Mouse (Mus musculus) heart, postnatal 4 days (tissue): ENCODE measurements around the gene Cstf3. TPM values are rescaled to one million over a fixed set of nuclear protein-coding genes. Genes with fewer than 3 reads are reported as not detected.

Source experiments
- DNase-seq: peaks from one replicate; pipeline ENCODE4 v3.0.0; 2021
- total RNA-seq, 2 experiments: library from RNA; stranded (reverse); gene quantifications; 2 replicates each; pipeline ENCODE4 v1.2.3; 2021

Cstf3 gene
- total RNA-seq, 2 experiments from 2014 or later: 32.9 to 37.7 TPM

DNA sequence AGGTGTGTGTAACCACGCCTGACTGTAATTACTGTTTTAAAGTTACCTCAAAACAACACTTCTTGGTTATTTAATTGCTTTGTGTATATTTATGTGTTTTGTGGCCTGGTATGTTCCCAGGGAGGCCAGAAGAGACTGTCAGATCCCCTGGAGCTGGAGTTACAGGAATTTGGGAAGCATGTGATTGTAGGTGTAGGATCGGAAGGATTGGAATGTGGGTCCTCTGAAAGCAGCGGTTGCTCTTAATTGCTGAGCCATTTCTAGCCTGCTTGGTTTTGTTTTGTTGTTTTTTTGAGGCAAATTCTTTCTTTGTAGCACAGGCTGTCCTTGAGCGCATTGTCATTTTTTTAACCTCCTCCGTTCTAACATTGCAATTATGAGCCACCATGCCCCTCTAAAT, 14.4 kb downstream of the Cstf3 start:
- no peak for DNase-seq

DNA sequence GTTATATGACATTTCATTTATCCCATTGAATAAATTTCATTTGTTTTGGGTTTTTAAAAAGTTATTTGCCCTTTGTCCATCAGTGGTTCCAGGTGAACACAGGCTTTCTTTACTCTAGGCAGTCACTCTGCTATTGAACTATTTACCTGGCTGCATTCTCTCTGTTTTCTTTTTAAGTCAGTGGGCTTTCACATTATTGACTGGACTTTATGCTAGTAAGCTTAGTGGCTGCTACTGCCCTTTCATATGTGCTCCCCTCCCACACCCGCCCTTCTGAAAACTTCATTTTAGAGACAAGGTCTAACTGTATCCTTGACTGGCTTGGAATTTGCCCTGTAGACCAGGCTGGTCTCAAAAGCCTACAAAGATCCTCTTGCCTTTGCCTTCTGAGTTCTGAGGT, 15.2 kb downstream of the Cstf3 start:
- DNase-seq: no peak

DNA sequence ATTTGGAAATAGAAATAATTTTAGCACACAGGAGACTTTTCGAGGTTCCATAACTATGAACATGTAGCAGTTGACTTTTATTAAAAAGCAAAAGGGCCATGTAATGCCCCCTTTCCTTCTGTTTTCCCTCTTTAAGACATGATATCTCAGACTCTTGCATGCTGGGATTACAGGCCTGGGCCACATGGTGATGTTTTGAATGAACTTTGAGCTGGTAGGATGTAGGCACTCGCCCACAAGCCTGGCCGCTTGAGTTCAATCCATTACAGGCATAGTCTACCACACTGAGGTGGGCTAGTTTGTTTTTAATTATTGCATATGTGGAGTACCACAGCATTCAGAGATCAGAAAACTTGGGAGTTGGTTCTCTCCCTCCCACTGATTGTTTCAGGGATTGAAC, 24.5 kb downstream of the Cstf3 start:
- DNase-seq: no peak

DNA sequence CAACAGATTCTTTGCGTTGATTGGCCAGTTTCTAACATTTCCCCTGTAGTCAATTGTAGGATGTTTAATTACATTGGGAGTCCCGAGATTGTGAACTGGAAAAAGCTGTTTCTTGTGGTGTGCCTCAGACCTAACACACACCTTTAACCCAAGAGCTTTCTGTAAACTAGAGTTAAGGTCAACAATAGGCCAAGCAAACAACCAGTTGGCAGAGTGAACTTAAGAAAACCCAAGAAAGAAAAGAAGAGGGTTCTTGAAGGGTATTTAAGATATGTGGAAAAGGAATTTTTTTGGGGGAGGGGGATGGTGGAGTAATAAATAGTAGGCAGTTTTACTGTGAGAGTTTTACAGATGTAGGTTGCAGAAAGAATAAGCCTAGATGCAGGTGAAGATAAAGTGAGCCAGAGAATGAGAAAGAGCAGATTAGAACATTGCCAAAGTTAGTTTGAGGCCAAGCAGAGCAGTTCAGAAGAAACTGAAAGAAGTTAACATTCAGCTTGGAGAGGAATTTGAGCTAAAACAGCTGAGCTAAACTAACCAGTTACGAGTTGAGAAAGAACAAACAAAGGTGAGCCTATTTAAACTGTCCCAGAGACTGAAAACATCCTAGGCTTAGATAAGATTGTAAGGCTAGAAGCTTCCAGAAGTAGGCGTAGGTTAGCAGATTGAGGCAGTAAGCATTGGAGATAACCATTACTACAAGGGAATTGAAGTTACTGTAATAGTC, 25.8 kb downstream of the Cstf3 start:
- DNase-seq: no peak

DNA sequence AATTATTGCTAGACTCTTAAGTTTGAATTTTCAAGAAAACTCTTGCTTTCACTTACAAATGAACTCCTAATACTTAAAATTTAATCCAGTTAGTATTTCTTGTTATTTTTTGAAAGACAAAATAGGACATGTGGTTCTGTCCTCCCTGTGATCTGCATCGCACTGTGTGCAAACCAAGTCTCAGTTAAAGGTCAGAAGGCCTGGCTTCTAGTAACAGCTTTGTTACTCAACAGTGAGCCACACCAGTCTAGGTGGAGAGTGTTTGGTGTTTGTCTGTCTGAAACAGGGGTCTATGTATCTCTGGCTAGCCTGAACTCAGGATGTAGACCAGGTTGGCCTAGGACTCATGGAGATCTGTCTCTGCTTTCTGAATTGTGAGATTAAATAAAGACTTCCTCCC, 68.3 kb downstream of the Cstf3 start:
- DNase-seq: no peak

DNA sequence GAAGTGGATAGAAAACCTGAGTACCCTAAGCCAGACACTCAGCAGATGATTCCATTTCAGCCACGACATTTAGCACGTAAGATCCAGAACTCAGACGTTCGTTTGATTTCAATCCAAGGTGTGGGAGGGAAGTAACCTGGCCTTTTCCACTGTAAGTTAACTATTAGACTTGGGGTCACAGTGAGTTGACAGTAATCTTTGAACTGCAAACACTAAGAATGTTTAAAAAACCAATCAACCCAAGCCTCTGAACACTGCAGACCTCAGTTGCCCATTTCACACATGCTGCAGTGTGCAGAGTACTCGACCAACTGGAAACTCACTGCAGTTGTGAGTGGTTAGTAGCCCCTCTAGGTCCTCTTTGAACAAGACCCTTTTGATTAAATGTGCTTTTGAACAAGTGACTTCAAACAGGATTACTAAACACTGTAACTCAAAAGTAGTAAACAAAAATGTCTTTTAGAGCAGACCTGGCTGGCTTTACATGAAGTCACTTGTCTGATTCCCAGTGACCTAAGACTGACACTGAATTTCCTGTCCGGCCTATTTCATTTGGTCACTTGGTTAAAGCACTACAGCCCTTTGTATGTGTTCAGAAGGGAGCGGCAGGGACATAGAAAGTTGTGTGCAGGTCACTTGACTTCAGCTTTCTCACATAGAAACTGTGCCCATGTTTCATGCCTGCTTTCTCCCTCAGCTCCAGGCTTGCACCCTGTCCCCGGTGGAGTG, 73.2 kb downstream of the Cstf3 start:
- no peak for DNase-seq

DNA sequence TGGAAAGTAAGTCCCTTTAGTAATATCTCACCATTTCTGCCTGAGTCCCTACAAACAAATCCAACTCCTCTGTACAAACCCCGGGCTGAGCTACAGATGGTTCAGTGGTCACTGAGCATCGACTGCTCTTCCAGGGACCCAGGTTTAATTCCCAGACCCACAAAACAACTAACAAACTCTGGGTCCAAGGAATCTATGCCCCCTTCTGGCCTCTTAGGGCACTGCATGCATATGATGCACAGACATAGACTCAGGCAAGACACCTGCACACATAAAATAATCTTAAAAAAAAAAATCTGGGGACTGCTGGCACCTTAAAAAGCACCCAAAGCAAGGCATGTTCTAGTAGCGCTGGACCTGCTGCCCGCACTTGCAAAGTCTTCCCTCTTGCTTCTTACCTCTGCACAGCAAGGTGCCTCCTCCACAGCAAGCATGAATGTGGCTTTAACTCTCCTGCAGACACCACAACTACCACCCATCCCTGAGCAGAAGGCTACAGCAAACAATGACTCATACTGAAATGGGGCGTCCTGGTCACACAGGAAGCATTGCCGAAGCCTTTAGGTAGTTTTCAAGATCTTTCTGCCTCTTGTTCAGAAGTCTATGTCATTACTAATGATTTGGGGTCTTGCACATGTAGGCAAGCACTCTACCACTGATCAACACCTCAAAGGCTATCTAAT, 78.9 kb downstream of the Cstf3 start:
- DNase-seq: no peak

DNA sequence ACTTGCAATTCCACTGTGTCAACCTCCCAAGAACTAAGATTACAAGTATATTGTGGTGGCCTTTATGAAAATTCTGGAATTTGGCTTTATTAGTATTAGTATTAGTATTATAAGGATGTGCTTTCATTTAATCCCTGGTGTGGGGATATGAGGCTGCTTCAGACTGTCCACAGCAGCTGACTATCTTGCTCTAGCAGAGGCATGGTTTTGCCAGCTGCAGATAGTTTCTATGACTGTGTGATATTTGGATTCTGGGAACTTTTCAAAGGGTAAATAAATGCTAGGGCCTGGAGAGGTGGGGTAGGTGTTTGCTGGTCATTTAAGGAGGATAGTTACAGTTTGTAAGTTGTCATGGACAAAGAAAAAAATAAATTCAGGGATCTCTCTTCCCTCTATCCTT, 81.4 kb downstream of the Cstf3 start:
- no peak for DNase-seq

DNA sequence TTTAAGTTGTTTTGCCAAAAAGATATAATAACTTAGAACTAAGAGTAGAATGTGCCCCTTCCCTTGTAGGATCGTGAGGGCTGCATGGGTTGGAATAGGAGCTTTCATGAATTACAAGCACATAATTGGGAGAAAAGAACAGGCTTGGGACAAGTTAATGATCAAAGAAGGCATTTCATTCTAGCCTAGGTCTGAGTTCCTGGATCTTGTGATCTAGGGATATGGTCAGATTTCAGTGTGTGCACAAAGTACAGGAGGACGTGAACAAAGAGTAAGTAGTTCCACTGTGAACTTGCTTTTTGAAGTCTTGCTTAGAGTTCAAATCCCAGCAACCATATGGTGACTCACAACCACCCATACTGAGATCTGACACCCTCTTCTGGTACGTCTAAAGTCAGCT, 87.0 kb downstream of the Cstf3 start:
- no peak for DNase-seq

DNA sequence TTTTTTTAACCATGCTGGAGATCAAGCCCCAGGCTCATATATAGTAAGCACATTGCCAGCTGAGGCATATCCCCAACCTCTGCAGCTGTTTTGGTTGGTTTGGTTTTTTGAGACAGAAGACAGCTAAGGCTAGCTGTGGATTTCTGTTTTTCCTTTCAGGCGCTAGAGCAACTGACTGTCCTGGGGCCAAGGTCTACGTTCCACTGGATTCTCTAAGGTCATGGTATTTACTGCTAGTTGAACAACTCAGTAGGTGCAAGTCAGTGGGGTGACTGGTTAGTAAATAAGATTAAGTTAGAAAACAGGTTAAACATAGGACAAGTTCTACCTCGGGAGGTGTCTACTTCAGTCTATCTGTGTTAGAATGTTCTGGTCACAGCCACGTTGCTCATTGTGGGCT, 94.4 kb downstream of the Cstf3 start:
- DNase-seq: no peak

DNA sequence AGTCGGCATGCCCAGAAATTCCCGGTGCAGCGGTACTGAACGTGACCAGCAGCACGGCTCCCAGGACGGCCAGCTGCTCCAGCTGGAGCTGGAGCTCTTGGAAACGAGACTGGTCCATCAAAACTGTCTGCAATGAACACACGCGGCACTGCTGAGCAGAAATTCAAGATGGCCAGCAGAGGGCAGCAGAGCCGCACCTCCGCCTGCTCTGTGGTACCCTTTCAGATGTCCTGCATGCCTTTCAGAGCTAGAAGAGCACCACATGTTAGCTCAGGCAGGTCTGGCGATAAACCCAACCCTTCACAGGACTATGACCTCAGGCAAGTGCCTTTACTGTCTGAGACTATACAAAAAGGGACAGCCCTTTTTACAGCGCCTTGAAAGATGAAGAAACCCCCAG, 95.1 kb downstream of the Cstf3 start:
- DNase-seq: peak; percentile 85

DNA sequence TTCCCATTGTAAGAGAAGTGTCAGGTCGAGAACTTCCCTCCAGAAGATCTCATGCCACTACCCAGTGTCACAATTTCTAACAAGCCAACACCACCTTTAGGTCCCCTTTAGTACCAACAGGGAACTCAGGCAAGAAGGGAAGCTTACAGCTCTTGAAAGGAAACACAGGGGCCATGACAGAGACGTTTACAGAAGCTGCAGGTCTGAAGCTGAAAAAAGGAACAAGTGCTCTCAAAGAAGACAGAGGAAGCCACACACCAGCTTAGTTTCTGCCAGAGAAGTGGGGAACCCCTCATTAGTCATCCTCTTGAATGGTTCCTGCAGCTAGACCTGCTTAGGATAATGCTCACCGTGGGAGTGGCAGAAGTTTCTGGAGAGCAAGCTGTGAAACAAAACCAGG, 96.9 kb downstream of the Cstf3 start:
- no peak for DNase-seq

DNA sequence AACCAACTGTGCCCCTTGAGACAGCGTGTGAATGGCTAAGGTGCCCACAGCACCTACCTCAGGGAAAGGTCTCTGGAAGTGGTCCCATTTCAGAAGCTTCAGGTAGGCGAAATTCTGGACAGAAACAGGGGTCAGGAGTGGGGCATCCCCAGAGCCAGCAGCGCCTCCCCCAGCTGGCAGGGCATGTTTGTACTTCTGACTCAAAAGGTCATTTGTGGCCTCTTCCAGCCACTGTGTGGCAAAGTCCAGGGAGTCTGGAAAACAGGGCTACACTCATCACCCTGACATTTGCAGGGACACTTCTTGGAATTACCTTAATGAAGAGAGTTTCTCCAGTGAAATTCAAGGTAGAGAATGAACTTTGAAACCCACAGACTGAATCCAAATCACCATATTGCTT, 98.0 kb downstream of the Cstf3 start:
- DNase-seq: no peak

DNA sequence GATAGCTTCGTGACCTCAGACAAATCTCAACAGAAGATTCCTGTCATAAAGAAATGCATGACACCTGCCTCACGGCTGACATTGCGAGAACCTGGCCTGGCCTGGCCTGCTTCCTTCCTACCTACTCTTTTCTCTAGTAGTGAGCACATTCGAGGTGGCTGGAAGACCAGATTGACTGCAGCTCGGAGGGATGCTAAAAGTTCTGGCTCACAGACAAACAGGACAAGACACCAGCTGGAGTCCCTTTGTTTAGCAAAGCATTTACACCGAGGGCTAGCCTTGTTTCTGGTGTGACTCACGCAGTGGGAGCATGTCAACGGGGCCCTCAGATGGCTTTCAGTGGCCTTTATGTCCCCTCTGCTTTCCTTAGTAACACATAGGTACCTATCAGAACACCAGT, 98.4 kb downstream of the Cstf3 start:
- no peak for DNase-seq

DNA sequence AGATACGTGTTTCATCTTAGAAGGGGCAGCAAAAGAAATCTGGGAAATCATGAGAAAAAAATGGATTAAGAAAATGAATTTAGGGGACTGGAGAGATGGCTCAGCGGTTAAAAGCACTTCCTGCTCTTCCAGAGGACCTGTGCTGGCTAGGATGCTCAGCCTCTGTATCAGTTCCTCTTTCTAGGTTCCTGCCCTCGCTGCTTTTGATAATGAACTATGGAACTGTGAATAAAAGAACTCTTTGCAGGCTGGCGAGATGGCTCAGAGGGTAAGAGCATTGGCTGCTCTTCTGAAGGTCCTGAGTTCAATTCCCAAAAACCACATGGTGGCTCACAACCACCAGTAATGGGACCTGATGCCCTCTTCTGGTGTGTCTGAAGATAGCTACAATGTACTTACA, 100.4 kb downstream of the Cstf3 start:
- no peak for DNase-seq

DNA sequence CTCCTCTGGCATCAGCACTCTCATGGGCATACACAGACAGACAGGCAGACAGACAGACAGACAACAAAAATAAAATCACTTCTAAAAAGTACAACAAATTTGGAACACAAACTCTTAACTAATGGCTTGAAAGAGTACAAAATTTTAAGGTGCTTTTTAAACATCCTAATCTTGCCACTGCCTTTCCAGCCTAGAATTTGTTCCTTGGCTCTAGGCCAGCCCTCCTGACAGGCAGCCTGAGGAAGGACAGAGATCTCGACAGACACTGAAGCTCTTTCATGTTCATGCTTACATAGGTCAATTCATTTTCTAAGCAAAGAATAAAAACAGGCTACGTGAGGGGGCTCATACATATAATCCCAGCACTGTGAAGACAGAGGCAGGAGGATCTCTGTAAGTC, 102.2 kb downstream of the Cstf3 start:
- no peak for DNase-seq

DNA sequence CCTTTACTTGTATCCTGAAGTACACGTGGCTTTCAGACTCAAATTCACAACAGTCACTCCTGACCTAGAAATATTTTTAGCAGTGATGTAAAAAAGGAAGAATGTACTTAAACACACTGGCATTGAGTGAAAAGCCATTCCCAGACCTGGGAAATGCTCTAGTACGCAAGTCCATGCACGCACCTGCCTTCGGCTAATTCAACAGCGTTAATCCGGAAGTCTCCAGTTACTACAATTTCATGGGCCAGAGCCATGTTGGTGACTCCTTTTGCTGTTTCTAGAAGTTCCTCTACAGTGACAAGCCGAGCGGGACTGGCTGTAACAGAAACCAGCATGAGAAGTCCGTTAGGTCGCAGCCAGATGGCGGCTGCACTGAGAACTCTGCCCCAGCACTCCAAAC, 109.3 kb downstream of the Cstf3 start:
- no peak for DNase-seq

DNA sequence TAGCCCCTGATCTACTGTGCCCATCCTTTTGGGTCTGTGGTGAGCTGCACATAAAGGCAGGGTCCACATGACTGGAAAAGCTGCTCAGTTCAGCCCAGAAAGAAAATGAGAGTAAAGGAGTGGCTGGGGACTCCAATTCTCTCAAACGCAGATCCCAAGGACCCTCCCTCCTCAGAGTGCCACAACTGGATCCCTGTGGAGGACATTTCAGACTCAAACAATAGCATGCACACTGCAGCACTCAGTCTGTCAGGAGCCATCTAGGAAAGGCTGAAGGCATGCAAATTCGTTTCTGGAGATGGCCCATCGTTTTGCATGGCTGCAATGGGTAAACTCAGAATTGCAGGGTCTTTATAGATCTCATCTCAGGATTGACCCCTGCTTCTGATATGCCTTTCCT, 112.8 kb downstream of the Cstf3 start:
- no peak for DNase-seq

DNA sequence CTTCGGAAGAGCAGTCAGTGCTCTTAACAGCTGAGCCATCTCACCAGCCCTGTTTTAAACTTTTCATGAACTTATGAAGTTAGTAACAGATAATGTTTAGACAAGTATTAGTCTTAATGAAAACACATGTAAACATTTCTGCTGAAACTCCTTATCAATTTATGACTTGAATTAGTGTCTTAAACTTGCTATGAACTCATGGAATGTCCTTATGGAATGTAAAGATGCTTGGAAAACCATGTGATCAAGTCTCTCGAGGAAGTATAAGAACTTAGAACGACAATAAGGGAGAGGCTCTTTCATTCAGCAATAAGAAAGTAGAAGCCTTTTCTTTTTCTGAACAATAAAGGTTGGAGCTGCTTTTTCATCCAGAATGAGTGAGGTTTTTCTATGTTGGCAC, 114.0 kb downstream of the Cstf3 start:
- no peak for DNase-seq

DNA sequence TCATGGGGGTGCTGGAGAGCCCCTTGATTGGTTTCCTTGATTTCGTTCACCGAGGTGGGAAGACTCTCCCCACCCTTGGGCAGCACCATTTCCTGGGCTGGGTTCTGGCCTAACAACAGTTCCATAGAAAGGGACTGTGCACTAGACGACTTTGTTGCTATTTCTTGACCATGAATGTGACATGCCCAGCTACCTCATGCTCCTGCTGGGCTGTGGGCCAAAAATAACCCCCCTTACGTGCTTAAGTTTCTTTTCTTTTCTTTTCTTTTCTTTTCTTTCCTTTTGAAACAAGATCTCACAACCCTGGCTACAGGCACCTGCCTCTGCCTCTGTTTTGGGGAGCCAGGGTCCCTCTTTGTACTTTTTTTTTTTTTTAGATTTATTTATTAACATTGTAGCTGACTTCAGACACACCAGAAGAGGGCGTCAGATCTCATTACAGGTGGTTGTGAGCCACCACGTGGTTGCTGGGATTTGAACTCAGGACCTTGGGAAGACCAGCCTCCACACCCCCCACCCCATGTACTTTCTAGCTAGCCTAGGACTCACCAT, 119.5 kb downstream of the Cstf3 start:
- DNase-seq: no peak

DNA sequence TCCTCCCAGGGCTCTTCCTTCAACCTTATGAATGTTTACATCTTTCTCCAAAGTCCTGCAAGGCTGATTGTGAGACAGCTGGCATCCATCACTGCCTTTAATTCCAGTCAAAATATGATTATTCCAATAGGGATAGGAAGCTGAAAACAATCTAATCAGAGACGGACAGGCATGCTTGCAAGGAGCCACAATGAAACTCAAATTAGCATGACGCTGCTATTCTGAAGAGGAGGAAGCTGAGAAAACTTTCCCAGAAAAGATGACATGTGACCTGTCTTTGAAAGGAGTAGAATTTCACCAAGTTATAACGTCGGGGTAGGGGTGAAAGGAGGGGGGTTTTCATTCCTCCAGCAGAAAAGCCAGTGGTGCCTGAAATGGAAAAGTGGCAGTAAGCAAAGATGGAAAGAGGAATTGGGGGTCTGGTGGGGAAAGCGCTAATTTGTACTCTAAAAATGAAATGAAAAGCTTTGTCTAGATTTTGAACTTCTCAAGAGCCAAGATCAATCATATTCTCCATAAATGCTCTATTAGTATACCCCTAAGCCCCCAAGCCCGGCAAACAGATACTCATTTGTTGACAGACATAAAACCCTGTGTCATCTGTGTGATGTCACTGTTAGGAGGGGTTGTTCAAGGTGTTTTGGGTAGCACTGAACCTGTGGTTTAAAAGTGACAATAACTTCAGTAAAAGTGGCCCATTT, 120.5 kb downstream of the Cstf3 start:
- no peak for DNase-seq

DNA sequence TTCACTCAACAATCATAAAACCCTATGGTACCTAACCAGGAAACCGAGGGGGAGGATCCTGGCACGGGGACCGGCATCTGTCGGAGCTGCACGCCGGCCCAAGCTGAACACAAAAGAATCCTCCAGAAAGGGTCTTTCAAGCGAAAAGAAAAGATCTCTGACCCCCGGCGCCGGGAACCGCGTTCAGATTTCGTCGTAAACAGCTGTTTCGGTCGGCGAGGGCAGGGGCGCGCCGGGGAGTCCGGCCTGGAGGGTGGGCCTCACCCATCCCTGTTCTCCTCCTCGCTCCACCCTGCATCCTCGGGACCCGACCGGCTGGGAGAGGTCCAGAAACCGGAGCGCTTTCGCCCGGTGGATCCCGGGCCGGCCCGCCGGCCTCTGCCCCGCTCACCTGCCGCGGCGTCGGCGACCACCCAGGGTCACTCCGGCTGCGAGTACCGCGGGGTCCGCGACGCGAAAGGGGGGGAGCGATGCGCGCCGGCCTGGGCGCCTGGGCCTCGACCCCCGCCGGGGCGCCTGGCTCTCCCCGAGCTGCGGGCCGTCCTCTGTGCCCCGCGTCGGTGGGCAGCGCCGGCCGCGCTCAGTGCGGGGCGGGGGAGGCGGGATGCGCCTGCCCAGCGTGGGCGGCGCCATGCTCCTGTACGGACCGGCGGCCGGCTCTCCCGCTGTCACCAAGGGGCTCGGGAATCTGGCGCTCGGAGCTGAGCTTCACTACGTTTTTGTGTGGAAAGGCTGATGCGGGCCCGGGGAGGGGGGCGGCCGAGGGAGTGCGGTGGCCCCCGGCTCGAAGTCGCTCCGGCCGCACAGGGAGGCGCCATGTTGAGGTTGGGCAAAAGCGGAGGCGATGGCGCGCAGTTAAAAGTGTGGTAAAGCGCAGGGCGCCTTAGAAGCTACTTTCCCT, 121.5 kb downstream of the Cstf3 start, which contains the start of gene Tcp11l1:
Gene Tcp11l1, minus strand, starts transcription at position 585 of the 901 bp plus-strand sequence.
- peak; percentile 61 for DNase-seq
